ENCODE assay signal across 8 mouse cellular contexts in the genomic region with DNA sequence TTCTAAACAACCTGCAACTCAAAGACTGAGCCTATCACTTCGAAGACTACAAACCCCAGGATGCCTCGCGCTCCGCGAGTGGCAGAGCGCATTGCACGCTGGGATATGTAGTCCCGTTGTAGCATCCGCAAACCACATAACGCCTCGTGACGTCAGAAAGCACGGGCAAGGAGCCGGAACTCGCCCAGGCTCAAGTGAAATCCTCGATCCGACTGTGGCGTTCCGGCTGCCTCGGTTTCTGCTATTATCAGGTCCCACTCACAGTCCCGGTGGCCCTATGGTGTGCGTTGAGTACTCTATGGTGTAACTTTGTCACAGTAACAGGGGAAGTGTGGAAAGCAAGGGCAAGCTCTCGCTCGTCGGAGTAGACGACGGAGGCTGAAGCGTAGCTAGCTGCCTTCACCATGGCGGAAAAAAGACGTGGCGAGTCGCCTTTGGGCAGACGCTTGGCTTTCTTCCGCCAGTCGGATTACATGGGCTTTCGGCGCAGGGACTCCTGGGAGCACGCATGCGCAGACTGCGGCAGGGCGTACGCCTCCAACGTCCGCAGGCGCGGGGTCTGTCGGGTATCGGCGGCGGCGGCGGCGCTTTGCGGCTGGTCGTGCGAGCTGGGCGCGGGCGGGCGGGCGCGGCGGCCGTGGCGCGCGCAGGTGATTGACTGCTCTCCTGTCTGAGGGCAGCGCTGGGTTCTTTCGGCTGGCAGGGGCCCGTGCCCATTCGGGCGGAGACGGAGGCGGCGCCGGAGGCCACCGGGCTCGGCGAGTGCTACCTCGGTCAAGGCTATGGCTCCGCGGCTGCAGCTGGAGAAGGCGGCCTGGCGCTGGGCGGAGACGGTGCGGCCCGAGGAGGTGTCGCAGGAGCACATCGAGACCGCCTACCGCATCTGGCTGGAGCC. TPM values are rescaled to one million over a fixed set of nuclear protein-coding genes. Genes with fewer than 3 reads are reported as not detected.
A peak's percentile ranks its signal among the peaks of the same experiment; 100 is the strongest.
DNase-seq lines count a peak whose midpoint lies in the region; ATAC-seq and TF ChIP-seq lines count a peak whose summit lies in the region.

A gene (plus strand): TSS at position 155 of the 895 bp plus-strand sequence.

- peaks cover 13% of the 10 kb centered on the region; the same call in 1 of the 2 replicates for H3K36me3 ChIP-seq in hindbrain, embryonic 10.5 days
- no peaks in the 10 kb centered on the region for H3K36me3 ChIP-seq in lung, postnatal 0 days (ENCODE audit: insufficient read depth, low read length)

- H3K4me3 ChIP-seq in hindbrain, embryonic 10.5 days = peak within 1 kb of the TSS; percentile 97
- H3K4me3 ChIP-seq in lung, postnatal 0 days (ENCODE audit: low read depth, low read length) = peak within 1 kb of the TSS; percentile 86

- peak within 1 kb of the TSS; percentile 96 for H3K27ac ChIP-seq in hindbrain, embryonic 10.5 days
- peak within 1 kb of the TSS; percentile 99 for H3K27ac ChIP-seq in lung, postnatal 0 days (ENCODE audit: low read length)

- TF ChIP-seq EP300 in lung, postnatal 0 days (IDR thresholded peaks at IDR 0.05) = peak; percentile 53; the same call in 1 of the 2 replicates

- peaks cover 31% of the 10 kb centered on the region for H3K4me1 ChIP-seq in hindbrain, embryonic 10.5 days (replicated peaks)
- H3K4me1 ChIP-seq in lung, postnatal 0 days (ENCODE audit: insufficient read depth, low read depth, low read length) = peaks cover 4% of the 10 kb centered on the region; the same call in 1 of the 2 replicates

- WGBS in hindbrain, embryonic 10.5 days = under 1% methylated on average over 92 of the region's 92 CpGs
- under 1% methylated on average over 87 of the region's 92 CpGs for WGBS in lung, postnatal 0 days

- peak within 1 kb of the TSS; percentile 79 for H3K9ac ChIP-seq in lung, postnatal 0 days (replicated peaks; ENCODE audit: low read depth)

- peak; percentile 92 for ATAC-seq in frontal cortex, adult (ENCODE audit: low TSS enrichment)
- peak; percentile 96 for ATAC-seq in lung, postnatal 0 days

- no peak for TF ChIP-seq CTCF in lung, postnatal 0 days (IDR thresholded peaks at IDR 0.05)

- no peaks in the 10 kb centered on the region for H3K27me3 ChIP-seq in hindbrain, embryonic 10.5 days (ENCODE audit: insufficient read depth, poor library complexity, severe bottlenecking)
- H3K27me3 ChIP-seq in lung, postnatal 0 days (replicated peaks; ENCODE audit: insufficient read depth, low read length) = no peaks in the 10 kb centered on the region

- H3K4me2 ChIP-seq in lung, postnatal 0 days (replicated peaks; ENCODE audit: low read depth, low read length) = peak within 1 kb of the TSS; percentile 70

- no peaks in the 10 kb centered on the region for H3K9me3 ChIP-seq in hindbrain, embryonic 10.5 days
- no peaks in the 10 kb centered on the region for H3K9me3 ChIP-seq in lung, postnatal 0 days (ENCODE audit: low read length)

- peak; percentile 99 for DNase-seq in MN1 (ENCODE audit: low spot score)
- DNase-seq in cerebellum, adult 9-10 months = peak; percentile 99
- peak; percentile 99 for DNase-seq in hindbrain, embryonic 10.5 days (ENCODE audit: low spot score)
- DNase-seq in layer of hippocampus, adult 9-11 months = peak; percentile 99
- peak; percentile 99 for DNase-seq in lung, postnatal 0 days (ENCODE audit: low spot score)
- DNase-seq in ovary, postnatal 14 days (ENCODE audit: low spot score) = peak; percentile 97
- peak; percentile 99 for DNase-seq in thymus, postnatal 14 days

RNA-seq across cellular contexts. Expression of the gene that starts here (rescaled TPM):
- 63.6 and 73.1 TPM in 2 replicates for polyA plus RNA-seq in hindbrain, embryonic 10.5 days (2016; fragmentation: Nextera tagmentation; extraction: Ambion mirVana)
- 30.9 and 35.9 TPM in 2 replicates for polyA plus RNA-seq in lung, postnatal 0 days (2015; fragmentation: Nextera tagmentation; extraction: Ambion mirVana)

Comparison
In these comparisons a context has a peak if more than half of its experiments do, and no peak if none do; other contexts are left out.
1. Peak in every context shown above with its lines: DNase-seq, ATAC-seq, H3K4me3 ChIP-seq and H3K27ac ChIP-seq.